Mouse (Mus musculus) NIH3T3 (cell line): ENCODE data around the gene Cox6a1.
"Not testable (repeated sequence)": the region's sequence is repeated elsewhere in the genome, so short reads cannot be mapped to it uniquely, and the experiment has no call there.

Experiments
- DNase-seq: peaks from one replicate; pipeline ENCODE4 v3.0.0-alpha.2; 2012; ENCODE audit warnings: low read depth

The Cox6a1 gene

DNA sequence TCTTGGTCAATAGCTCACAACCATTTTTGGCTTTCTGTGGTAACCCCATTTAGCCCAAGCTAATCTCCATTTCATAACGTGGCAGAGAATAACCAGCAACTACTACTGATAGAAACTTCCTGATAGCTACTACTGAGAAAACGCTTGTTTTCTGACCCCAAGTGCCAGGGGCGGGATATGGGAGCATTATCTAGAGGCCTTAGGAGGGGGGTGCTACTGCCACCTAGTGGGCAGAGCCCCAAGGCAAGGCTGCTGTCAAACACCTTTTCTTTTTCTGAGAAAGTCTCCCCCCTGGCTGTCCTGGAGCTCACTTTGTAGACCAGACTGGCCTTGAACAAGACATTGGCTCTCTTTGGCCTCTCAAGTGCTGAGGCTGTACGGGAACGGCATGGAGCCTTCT lies 1.2 kb downstream of the Cox6a1 start:
- DNase-seq, result peak; percentile 91

DNA sequence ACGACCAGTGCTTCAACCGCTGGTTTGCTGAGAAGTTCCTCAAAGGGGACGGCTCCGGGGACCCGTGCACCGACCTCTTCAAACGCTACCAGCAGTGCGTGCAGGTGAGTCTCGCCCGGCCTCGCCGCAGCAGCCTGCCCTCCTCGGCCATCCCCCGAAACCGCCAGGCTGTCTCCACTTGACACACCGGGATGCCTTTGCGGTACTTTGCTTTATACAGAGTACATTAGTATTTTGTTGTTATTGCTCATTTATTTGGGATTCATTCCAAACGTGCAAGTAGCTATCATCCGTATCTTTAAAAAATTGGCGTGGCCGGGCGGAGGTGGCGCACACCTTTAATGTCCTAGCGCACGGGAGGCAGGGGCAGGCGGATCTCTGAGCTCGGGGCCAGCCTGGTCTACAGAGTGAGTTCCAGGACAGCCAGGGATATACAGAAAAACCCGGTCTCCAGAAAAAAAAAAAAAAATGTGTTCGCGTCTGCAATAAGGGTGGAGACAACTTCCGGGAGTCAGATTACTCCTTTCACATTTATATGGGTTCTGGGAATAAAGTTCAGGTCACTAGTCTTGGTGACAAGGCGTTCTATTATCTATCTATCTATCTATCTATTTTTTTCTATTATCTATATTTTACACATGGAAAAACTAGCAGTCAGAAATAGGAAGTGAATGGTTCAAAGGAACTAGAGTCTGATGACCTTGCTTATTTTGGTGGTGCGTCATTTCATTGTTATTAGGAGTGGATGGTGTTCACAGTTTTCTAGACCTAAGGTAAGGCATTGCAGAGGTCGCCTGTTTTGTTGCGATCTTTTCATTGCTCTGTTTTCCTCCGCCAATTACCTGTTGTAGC lies 7.2 kb downstream of the Cox6a1 start:
- no peak for DNase-seq

DNA sequence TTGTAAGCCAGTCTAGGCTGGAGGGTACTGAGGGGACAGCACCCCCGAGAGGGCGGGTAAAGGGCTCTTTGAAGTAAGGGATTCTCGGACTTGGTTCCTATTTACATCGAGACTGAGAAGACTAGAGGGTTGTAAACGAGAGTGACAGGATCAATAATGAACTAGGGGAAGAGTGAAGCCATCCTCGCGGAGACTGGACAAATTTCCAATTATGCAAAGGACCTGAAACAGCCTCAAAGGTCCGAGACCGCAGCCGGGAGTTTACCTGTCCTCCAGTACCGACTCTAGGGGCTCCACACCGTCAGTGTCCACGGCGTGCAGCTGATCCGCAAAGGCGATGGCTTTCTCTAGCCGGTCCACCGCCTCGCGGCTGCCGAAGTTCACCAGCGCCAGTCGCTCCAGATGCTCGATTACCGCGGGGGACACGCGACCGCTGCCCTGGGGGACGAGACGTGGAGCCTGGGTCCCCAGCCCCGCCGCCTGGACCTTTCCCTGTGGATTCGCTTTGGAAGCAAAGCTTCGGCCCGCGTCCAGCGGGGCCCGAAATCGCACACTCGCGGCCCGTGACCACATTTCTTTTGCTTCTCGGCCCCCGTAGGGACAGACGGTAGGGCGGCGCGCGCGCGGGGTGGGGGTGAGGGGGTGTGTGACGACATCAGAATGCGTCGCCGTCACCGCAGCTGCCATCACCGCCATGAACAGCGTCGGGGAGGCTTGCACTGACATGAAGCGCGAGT lies 8.0 kb downstream of the Cox6a1 start, which contains the start of the genes Gatc and Triap1:
TSS of gene Gatc (minus strand) at position 602 of the 737 bp plus-strand sequence.
TSS of gene Triap1 (plus strand) at position 649 of the 737 bp plus-strand sequence.
- DNase-seq, result peak; percentile 94

GRCm38 (mm10) chr5:115340007-115340406 lies 8.8 kb downstream of the Cox6a1 start:
- DNase-seq, result no peak

- DNase-seq, result no peak
These were observed 15.2 kb downstream of the Cox6a1 start for GRCm38 (mm10) chr5:115333626-115334025.

DNA sequence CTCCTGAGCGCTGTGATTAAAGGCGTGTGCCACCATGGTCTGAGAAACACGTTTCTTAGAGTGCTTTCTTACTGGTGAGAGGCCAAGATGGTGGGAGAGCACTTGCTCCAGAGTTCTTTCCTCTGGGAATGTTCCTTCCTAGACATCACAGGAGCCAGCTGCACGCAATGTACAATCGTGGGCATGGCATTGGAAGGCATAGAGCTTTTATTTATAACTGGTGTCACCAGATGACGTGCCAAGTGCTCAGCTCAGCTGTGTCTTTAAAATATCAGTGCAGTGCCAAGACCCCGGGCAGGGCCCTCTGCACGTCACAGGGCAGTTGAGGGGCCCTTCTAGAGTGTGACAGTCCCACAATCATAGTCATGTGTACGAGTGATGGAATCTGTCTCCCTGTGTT lies 17.8 kb downstream of the Cox6a1 start:
- no peak for DNase-seq

- peak; percentile 19 for DNase-seq
These were observed 20.9 kb downstream of the Cox6a1 start for GRCm38 (mm10) chr5:115327610-115328548.

DNA sequence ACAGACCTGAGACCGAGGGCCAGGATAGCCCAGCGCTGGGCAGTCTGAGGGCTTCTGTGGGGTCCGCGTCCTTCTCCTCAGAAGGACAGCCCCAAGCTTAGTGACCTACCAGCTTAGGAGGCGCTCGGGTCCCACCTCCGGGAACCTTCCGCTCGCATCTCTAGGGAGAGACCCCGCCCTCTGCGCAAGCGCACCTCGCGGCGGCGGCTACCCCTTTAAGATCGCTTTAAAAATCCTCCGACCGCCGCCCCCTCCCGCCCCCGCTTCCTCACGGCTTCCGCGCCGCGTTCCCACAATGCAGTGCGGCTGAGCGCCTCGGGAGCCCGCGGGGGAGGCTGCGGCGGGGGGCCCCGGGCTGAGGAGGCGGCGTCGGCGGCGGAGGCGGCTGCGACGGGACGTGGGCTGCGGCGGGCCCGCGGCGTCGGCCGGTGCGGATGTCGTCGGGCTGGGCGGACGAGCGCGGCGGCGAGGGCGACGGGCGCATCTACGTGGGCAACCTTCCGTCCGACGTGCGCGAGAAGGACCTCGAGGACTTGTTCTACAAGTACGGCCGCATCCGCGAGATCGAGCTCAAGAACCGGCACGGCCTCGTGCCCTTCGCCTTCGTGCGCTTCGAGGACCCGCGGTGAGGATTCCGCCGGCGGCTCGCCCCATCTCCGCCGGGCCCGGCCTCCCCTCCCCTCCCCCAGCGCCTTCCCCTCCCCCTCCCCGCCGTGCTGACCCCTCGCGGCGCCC lies 21.7 kb downstream of the Cox6a1 start, which contains the start of gene Srsf9:
TSS of gene Srsf9 (plus strand) at position 303 of the 735 bp plus-strand sequence.
- DNase-seq, result peak; percentile 95

DNA sequence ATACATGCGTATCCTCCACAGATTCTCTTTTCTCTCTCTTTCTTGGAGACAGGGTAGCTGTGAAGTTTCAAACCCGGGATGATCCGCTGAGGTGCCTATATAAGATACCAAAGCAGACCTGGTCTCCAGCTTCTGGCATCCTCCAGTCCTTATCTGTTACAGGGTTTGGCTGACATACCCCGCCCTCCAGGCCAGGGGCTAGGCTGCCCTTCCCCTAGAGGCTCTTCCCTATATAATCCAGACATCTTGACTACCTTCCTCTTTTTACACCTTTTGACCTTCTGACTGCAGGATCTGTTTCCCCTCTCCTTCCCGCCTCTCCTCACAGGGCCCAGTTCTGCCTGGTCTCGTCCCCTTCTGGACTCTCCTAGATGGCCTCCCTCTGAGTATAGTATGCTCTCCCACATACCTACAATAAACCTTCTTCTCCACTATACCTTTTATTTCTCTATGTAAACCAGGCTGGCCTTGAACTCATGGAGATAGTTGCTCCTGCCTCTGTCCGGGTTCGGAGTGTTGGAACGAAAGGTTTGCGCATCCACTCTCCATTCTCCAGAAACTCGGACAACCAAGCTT lies 22.4 kb downstream of the Cox6a1 start:
- no peak for DNase-seq

DNA sequence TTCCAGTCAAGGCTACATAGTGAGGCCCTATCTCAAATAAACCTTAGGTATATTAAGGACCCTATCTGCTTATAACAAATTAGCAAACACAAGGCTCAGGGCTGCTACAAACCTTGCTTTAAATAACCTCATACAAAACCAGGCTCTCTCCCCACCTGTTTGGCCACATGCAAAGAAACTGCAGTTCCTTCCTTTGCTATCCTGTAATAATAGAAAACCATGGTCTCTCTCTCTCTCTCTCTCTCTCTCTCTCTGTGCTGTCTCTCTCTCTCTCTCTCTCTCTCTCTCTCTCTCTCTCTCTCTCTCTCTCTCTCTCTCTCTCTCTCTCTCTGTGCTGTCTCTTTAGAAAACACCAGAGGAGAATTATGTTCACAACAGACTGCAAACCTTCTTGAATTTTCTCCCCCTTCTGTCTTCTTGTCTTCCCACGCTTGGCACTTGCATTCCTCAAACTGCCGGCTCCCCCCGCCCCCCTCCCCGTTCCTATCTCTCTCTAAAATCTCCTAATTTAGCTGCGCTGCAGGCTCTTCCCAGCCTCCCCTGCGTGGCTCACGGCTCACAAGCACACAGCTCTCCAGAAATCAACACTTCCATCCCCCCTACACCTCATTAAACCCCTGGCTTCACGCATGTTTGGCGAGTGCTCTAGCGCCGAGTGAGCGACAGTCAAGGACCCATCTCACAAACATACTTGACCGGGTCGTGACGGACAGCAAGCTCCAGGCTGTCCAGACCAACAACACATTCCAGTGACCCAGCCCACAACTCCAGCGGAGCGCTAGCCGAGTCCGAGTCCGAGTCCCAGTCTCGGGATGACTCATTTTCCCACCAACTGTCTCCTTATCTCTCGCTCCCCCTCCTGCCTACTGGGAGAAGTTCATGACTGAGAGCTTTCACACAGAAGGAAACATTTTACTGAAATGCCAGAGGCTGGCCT lies 29.5 kb downstream of the Cox6a1 start:
- DNase-seq, result peak; percentile 93

DNA sequence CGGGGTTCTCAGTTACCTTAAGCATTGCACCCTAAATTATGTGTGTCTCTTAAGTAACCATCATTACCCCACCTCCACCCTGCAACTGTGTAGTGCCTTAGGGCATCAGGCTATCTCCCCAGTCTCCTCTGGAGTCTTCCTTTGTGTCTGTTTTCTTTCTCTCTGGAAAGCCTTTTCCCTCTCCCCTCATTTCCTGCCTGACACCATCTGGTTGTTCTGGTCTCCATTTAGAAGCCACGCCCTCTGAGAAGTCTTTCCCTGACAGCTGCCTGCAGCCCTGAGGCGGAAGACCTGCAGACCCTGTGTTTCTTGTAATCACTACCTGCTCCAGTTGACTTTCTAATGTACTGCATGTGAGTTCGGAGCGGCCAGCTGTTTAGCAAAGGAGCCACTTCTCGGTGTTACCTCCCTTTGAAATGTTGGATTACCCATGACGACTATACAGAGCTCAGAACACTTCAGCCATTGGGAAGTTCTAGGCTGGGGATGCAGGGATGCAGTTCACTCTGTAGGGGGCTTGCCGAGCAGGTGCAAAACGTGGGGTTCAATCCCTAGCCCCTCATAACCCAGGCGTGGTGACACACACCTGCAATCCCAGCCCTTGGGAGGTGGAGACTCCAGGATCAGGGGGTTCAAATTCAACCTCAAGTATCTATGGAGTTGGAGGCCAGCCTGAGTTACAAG lies 31.0 kb downstream of the Cox6a1 start:
- DNase-seq, result no peak

- peak; percentile 46 for DNase-seq
These were observed 31.7 kb downstream of the Cox6a1 start for GRCm38 (mm10) chr5:115316968-115317644.

DNA sequence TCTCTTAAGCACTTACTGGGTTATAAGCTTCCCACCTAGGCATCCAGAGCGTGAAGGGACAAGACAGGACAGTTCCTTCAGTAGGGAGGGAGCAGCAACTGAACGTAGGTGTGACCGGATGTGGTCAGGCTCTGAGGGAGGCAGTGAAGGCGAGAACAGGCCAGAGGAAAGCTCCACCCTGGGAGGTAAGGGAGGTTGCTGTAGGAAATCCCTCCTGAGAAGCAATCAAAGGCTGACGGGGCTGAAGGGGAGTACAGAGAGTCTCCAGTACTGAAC lies 35.2 kb downstream of the Cox6a1 start:
- DNase-seq, result no peak

DNA sequence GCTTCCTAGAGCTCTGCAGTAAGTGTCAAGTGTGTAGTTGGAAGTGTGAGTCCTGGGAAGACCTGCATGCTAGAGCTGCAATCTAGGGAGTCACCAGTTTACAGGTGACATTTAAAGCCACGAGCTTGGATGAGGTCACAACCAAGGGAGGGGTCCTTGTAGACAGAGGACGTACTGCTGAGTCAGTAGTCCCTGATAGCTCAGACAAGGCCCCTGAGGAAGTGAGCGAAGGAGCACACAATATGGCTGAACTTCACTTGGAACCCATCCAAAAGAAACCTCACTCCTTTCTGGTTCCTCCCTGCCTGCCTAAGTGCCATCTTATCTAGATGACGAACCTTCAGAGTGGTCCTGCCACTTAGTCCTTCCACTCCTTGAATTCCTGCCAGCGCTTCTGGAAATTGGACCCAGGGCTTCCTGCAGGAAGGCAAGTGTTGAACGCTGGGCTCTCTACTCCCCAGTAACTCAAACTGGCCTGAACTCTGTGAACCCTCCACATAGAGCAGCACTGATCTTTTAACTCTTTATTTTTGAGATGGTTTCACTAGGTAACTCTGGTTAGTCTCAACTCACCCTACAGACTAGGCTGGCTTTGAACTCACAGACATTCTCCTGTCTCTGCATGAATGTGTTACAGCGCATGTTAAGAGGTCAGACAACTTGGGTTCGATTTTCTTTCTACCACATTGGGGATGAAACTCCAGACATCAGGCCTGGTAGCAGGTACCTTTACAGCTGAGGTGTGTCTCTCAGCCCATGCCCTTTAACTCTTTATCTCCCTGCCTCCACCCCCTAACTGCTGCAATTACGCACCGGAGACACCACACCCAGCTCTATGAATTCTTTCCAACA lies 35.7 kb downstream of the Cox6a1 start:
- no peak for DNase-seq

GRCm38 (mm10) chr5:115312354-115312753 lies 36.4 kb downstream of the Cox6a1 start:
- no peak for DNase-seq

GRCm38 (mm10) chr5:115302190-115302589 lies 46.6 kb downstream of the Cox6a1 start:
- not testable (repeated sequence) for DNase-seq

- no peak for DNase-seq
These were observed 47.2 kb downstream of the Cox6a1 start for GRCm38 (mm10) chr5:115301615-115302014.
